Mouse (Mus musculus): ENCODE results near the gene N4bp2l2. TPM values are rescaled to one million over a fixed set of nuclear protein-coding genes. Genes with fewer than 3 reads are reported as not detected.

N4bp2l2 gene
- total and polyA plus RNA-seq, 3 experiments, result 7.1 to 40.4 (median 39.6) TPM

GRCm38 (mm10) chr5:150570496-150571219 is 95.3 kb downstream of the N4bp2l2 start:
- TF ChIP-seq POLR2A (IDR thresholded peaks at IDR 0.05; ENCODE audit: insufficient read depth, low read depth, low read length) (no peak), CTCF (IDR thresholded peaks at IDR 0.05) (no peak), EP300 (IDR thresholded peaks at IDR 0.05; ENCODE audit: insufficient read depth, low read depth, low read length) (no peak)
- Histone ChIP-seq H3K27ac (no peak overlapping the region), H3K4me3 (no peak overlapping the region), H3K79me2 (replicated peaks; ENCODE audit: control insufficient read depth, insufficient read depth, low read length) (no peaks in the 10 kb centered on the region), H3K27me3 (ENCODE audit: control insufficient read depth, insufficient read depth, low read length) (no peaks in the 10 kb centered on the region), H3K36me3 (ENCODE audit: control insufficient read depth, insufficient read depth, low read length) (no peaks in the 10 kb centered on the region), H3K9ac (ENCODE audit: low read depth, low read length) (no peak overlapping the region), H3K4me1 (ENCODE audit: control insufficient read depth, insufficient read depth, low read length) (no peaks in the 10 kb centered on the region)
- no peak for DNase-seq
- 91% methylated on average over 11 of the region's 11 CpGs for WGBS
- intact Hi-C loops (cut with DNase I), result no loop called here

- Histone ChIP-seq H3K9ac (ENCODE audit: low read depth, low read length) (no peak overlapping the region), H3K27ac (no peak overlapping the region), H3K36me3 (ENCODE audit: control insufficient read depth, insufficient read depth, low read length) (no peaks in the 10 kb centered on the region), H3K27me3 (ENCODE audit: control insufficient read depth, insufficient read depth, low read length) (no peaks in the 10 kb centered on the region), H3K4me1 (ENCODE audit: control insufficient read depth, insufficient read depth, low read length) (no peaks in the 10 kb centered on the region), H3K4me3 (no peak overlapping the region), H3K79me2 (replicated peaks; ENCODE audit: control insufficient read depth, insufficient read depth, low read length) (no peaks in the 10 kb centered on the region)
- WGBS, result 96% methylated on average over 5 of the region's 5 CpGs
- intact Hi-C loops (cut with DNase I), result no loop called here
- no peak for DNase-seq
- TF ChIP-seq EP300 (IDR thresholded peaks at IDR 0.05; ENCODE audit: insufficient read depth, low read depth, low read length), result no peak
- no peak for TF ChIP-seq CTCF (IDR thresholded peaks at IDR 0.05)
- no peak for TF ChIP-seq POLR2A (IDR thresholded peaks at IDR 0.05; ENCODE audit: insufficient read depth, low read depth, low read length)
These were observed 99.0 kb downstream of the N4bp2l2 start for GRCm38 (mm10) chr5:150566971-150567370.

- no peak for TF ChIP-seq POLR2A (IDR thresholded peaks at IDR 0.05; ENCODE audit: insufficient read depth, low read depth, low read length)
- TF ChIP-seq EP300 (IDR thresholded peaks at IDR 0.05; ENCODE audit: insufficient read depth, low read depth, low read length), result no peak
- TF ChIP-seq CTCF (IDR thresholded peaks at IDR 0.05), result no peak
- Histone ChIP-seq H3K27ac (no peak overlapping the region), H3K4me1 (ENCODE audit: control insufficient read depth, insufficient read depth, low read length) (no peaks in the 10 kb centered on the region), H3K9ac (ENCODE audit: low read depth, low read length) (no peak overlapping the region), H3K4me3 (no peak overlapping the region), H3K36me3 (ENCODE audit: control insufficient read depth, insufficient read depth, low read length) (no peaks in the 10 kb centered on the region), H3K27me3 (ENCODE audit: control insufficient read depth, insufficient read depth, low read length) (no peaks in the 10 kb centered on the region), H3K79me2 (replicated peaks; ENCODE audit: control insufficient read depth, insufficient read depth, low read length) (no peaks in the 10 kb centered on the region)
- 44% methylated on average over 3 of the region's 3 CpGs for WGBS
- intact Hi-C loops (cut with DNase I), result no loop called here
- DNase-seq, result no peak
These were observed 99.8 kb downstream of the N4bp2l2 start for GRCm38 (mm10) chr5:150566226-150566625.

- intact Hi-C loops (cut with DNase I), result no loop called here
- no peak overlapping the region for H3K27ac ChIP-seq
- H3K4me1 ChIP-seq (ENCODE audit: control insufficient read depth, insufficient read depth, low read length), result no peaks in the 10 kb centered on the region; the same call in 1 of the 2 replicates
- 96% methylated on average over 6 of the region's 6 CpGs for WGBS
- no peak overlapping the region for H3K9ac ChIP-seq (ENCODE audit: low read depth, low read length)
- H3K79me2 ChIP-seq (replicated peaks; ENCODE audit: control insufficient read depth, insufficient read depth, low read length), result no peaks in the 10 kb centered on the region
- H3K27me3 ChIP-seq (ENCODE audit: control insufficient read depth, insufficient read depth, low read length), result no peaks in the 10 kb centered on the region
- no peak overlapping the region for H3K4me3 ChIP-seq
- no peak for TF ChIP-seq POLR2A (IDR thresholded peaks at IDR 0.05; ENCODE audit: insufficient read depth, low read depth, low read length)
- TF ChIP-seq EP300 (IDR thresholded peaks at IDR 0.05; ENCODE audit: insufficient read depth, low read depth, low read length), result no peak
- no peak for TF ChIP-seq CTCF (IDR thresholded peaks at IDR 0.05)
- H3K36me3 ChIP-seq (ENCODE audit: control insufficient read depth, insufficient read depth, low read length), result no peaks in the 10 kb centered on the region
- DNase-seq, result no peak
These were observed 101.6 kb downstream of the N4bp2l2 start for GRCm38 (mm10) chr5:150564426-150564825.

- no peak for DNase-seq
- no peaks in the 10 kb centered on the region for H3K79me2 ChIP-seq (replicated peaks; ENCODE audit: control insufficient read depth, insufficient read depth, low read length)
- no peaks in the 10 kb centered on the region; the same call in 1 of the 2 replicates for H3K4me1 ChIP-seq (ENCODE audit: control insufficient read depth, insufficient read depth, low read length)
- no peak overlapping the region for H3K4me3 ChIP-seq
- no peak overlapping the region for H3K27ac ChIP-seq
- no peaks in the 10 kb centered on the region for H3K27me3 ChIP-seq (ENCODE audit: control insufficient read depth, insufficient read depth, low read length)
- no peak overlapping the region for H3K9ac ChIP-seq (ENCODE audit: low read depth, low read length)
- TF ChIP-seq CTCF (IDR thresholded peaks at IDR 0.05) (no peak), EP300 (IDR thresholded peaks at IDR 0.05; ENCODE audit: insufficient read depth, low read depth, low read length) (no peak), POLR2A (IDR thresholded peaks at IDR 0.05; ENCODE audit: insufficient read depth, low read depth, low read length) (no peak)
- intact Hi-C loops (cut with DNase I), result no loop called here
- H3K36me3 ChIP-seq (ENCODE audit: control insufficient read depth, insufficient read depth, low read length), result no peaks in the 10 kb centered on the region
- WGBS, result 71% methylated on average over 5 of the region's 5 CpGs
These were observed 104.2 kb downstream of the N4bp2l2 start for GRCm38 (mm10) chr5:150561783-150562182.

GRCm38 (mm10) chr5:150561376-150561775 is 104.6 kb downstream of the N4bp2l2 start:
- no peak overlapping the region for H3K4me3 ChIP-seq
- TF ChIP-seq POLR2A (IDR thresholded peaks at IDR 0.05; ENCODE audit: insufficient read depth, low read depth, low read length) (no peak), CTCF (IDR thresholded peaks at IDR 0.05) (no peak), EP300 (IDR thresholded peaks at IDR 0.05; ENCODE audit: insufficient read depth, low read depth, low read length) (no peak)
- H3K27me3 ChIP-seq (ENCODE audit: control insufficient read depth, insufficient read depth, low read length), result no peaks in the 10 kb centered on the region
- DNase-seq, result no peak
- H3K79me2 ChIP-seq (replicated peaks; ENCODE audit: control insufficient read depth, insufficient read depth, low read length), result no peaks in the 10 kb centered on the region
- no peaks in the 10 kb centered on the region; the same call in 1 of the 2 replicates for H3K4me1 ChIP-seq (ENCODE audit: control insufficient read depth, insufficient read depth, low read length)
- H3K9ac ChIP-seq (ENCODE audit: low read depth, low read length), result no peak overlapping the region
- no peak overlapping the region for H3K27ac ChIP-seq
- H3K36me3 ChIP-seq (ENCODE audit: control insufficient read depth, insufficient read depth, low read length), result no peaks in the 10 kb centered on the region
- intact Hi-C loops (cut with DNase I), result no loop called here

Measured in heart, adult 2 months (tissue).